Mouse (Mus musculus) Patski (cell line): Measurements from ENCODE around the gene Mrps15. TPM values are rescaled to one million over a fixed set of nuclear protein-coding genes. Genes with fewer than 3 reads are reported as not detected.
A peak's percentile ranks its signal among the peaks of the same experiment; 100 is the strongest.

Source experiments
- ATAC-seq: fragments of 100-300 bp; one replicate; pipeline ENCODE4 v1.8.0; 2021
- CTCF ChIA-PET: fragments of 350-600 bp; sonication (Branson Sonifier 250); formaldehyde crosslinking; loops from one replicate; lab custom pipeline; 2022; ENCODE audit warnings: inconsistent platforms; lab: Charles Lee
- POLR2A ChIA-PET: fragments of 350-600 bp; sonication (Branson Sonifier 250); formaldehyde crosslinking; loops from one replicate; lab custom pipeline; 2022; ENCODE audit warnings: antibody characterized with exemption, inconsistent platforms; lab: Charles Lee
- DNase-seq: peaks from one replicate; pipeline ENCODE4 v3.0.0-alpha.2; 2011; ENCODE audit warnings: low read depth, low spot score
- H3K27me3 ChIP-seq: fragments of 371-371 bp; one replicate; pipeline ENCODE4 v1.5.1; 2021
- CTCF ChIP-seq: fragments of 100-300 bp; IDR thresholded peaks from one replicate; pipeline ENCODE4 v1.5.1; 2021
- in situ Hi-C: fragments of 300-500 bp; cut with MboI; formaldehyde crosslinking; loops from 3 replicates; pipeline ENCODE4 v1.11.1; 2018; ENCODE audit warnings: low pct_unique_long_range_greater_than_20kb, mixed read lengths
- polyA plus RNA-seq: library from polyadenylated mRNA; unstranded; gene quantifications from one replicate; pipeline ENCODE4 v1.2.3, GENCODE M21; 2021

The Mrps15 gene
- 56.7 TPM for polyA plus RNA-seq

DNA sequence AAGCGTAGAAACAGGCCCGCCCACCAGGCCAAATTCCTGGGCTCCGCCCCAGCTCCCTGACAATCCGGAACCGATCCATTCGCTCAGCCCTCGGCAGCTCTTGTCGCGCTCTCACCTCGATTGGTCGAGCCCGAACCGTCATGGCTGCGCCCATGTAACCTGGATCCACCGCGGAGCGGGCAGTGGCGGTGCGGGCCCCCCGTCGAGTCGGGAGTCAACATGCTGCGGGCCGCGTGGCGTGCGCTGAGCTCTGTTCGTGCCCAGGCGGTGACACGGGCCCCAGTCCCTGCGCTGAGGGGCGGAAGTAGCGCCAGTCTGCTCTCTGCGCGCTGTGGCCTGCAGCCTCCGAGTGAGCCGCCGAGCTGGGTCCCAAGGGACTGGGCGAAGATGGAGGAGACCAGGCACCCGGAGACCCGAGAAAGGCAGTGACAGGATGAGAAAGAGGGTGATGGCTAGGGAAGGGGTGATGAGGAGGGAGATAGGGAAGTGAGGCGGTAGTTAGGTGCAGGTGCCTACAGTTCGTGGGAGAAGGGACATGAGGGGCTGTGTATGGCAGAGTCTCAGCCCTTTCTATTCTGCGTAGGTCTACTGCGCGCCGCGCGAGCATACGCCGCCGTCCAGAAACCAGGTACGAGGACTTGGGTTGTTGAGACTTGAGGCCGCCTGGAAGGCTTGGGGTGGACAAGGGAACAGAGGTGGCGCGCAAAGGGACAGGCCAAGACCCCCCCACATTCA, at the start of gene Mrps15:
Gene Mrps15 (plus strand): TSS at position 75 of the 735 bp plus-strand sequence.
- H3K27me3 ChIP-seq, result no peaks in the 10 kb centered on the region
- TF ChIP-seq CTCF, result no peak
- ATAC-seq (peak; percentile 87), DNase-seq (no peak)
- ChIA-PET POLR2A (interaction anchor here (0.5 kb wide), 1 partner anchor 146 kb away, joined by 6 read pairs; no protein-coding TSS in a partner anchor), CTCF (interaction anchor here (1.0 kb wide), 1 partner anchor 21 kb away, joined by 3 read pairs; no protein-coding TSS in a partner anchor)
- in situ Hi-C loops, result no loop called here

DNA sequence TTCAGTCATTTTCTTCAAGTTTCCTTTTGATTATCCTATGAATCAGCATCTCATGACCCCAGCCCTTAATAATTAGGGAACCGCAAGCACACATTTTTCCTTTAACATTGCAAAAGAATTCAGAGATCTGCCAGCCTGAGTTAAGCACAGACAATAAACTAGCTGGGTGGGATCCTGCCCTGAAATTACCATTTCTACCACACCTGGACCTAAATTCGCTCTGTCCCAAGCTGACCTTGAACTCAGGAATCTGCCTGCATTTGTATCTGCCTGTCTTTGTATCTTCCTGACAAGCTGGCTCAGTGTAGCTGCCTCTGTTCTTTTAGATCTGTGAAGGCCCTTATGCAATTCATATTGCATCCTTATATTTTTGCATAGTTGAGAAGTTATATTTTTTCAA, 48.9 kb upstream of the Mrps15 start:
- ATAC-seq (no peak), DNase-seq (no peak)
- H3K27me3 ChIP-seq, result no peaks in the 10 kb centered on the region
- ChIA-PET POLR2A (no interaction called here), CTCF (no interaction called here)
- in situ Hi-C loops, result no loop called here
- TF ChIP-seq CTCF, result no peak

DNA sequence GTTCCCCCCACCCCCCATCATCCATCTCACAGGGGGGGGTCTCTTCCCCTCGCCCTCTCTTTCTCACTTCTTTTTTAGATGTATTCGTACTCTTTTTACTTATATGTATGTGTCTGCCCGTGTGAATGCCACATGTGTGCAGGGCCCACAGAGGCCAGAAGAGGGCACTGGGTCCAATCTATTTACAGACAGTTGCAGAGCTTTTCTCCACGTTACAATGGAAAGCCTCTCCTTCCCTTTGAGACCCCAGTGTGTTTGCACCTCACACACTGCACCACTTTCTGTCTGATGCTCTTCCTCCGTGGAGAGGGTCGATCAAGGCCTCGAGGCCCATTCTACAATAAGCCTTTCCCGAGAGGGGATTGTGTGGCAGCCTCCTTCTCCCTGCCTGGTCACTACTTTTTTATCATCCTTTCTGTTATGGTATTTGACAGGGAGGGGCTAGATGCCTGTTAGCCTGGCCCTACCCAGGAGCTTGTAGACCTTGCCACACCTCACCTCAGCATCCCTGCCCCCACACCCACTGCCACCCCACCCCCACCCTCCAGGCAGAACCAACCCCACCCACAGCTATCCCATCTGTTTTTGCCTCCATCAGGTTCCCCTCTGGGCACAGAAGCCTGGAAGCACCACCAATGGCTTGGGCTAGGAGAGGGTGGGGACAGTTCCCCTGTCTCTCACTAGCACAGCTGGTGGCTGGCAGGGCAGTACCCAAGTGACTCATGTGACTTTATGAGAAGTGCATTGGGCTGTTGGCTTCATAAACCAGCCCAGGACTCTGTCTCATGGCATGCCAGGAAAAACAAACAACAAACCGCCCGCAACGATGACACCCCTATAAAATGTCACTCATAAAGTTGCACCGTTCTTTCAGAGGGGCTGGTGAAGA, 45.2 kb upstream of the Mrps15 start:
- ATAC-seq (no peak), DNase-seq (no peak)
- no peaks in the 10 kb centered on the region for H3K27me3 ChIP-seq
- in situ Hi-C loops, result no loop called here
- CTCF ChIA-PET, result interaction anchor here (1.9 kb wide), 1 partner anchor 11 kb away, joined by 6 read pairs; no protein-coding TSS in a partner anchor
- TF ChIP-seq CTCF, result no peak
- POLR2A ChIA-PET, result no interaction called here

DNA sequence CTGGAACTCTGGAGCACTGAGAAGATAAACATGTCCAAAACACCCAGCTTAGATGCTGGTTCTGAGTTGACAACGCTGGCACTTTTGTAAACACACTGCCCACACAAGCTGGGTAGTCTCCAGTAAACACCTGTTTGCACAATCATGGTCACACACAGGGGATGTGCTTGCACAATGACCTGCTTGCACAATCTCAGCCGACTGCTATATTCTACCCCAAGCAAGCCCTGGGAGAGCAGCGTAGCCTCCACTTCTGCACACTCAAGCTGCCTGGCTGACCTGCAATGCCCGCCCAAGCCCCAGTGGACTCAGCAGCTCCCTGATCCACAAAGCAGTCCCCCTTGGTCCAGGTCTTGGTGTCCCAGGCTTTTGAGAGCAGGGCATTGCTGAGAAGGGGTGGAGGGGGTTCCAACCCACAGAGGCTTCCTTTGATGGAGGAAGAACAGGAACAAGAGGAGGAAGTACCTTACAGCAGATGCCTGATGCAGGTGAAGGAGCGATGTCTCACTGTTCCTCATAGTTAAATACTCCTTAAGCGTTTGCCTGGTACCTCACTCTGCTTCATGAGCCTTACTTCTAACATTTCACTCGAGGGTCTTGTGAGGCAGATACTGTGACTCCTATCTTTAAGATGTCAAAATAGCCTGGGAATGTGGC, 28.9 kb upstream of the Mrps15 start:
- peaks cover 8% of the 10 kb centered on the region for H3K27me3 ChIP-seq
- in situ Hi-C loops, result no loop called here
- CTCF ChIA-PET, result no interaction called here
- TF ChIP-seq CTCF, result no peak
- no peak for ATAC-seq
- DNase-seq, result no peak
- POLR2A ChIA-PET, result no interaction called here

DNA sequence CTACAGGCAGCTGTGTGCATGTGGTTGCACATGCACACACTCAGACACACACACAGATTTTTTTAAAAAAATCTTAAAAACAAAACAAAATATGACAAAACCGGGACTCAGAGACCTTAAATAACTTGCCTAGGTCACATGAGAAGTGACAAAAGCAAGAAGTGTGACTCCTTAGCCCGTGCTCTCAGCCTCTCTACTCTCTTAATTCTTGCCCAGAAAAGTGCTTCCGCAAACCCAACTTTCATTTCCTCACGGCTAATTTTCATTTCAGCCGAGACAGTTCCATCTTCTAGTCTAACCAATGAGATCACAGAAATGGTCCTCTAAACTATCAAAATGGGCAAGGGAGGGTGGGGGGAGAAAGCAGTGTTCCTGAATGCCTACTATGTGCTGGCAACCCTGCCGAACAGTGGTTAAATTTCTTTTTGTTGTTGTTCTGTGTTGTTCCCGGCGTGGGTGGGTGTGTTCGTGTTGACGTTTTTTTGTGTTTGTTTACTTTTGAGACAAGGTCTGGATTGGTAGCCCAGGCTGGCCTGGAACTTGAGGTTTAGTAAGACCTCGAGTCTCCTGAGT, 27.7 kb upstream of the Mrps15 start:
- ChIA-PET POLR2A (no interaction called here), CTCF (no interaction called here)
- TF ChIP-seq CTCF, result no peak
- H3K27me3 ChIP-seq, result peaks cover 8% of the 10 kb centered on the region
- in situ Hi-C loops, result no loop called here
- DNase-seq (no peak), ATAC-seq (no peak)

DNA sequence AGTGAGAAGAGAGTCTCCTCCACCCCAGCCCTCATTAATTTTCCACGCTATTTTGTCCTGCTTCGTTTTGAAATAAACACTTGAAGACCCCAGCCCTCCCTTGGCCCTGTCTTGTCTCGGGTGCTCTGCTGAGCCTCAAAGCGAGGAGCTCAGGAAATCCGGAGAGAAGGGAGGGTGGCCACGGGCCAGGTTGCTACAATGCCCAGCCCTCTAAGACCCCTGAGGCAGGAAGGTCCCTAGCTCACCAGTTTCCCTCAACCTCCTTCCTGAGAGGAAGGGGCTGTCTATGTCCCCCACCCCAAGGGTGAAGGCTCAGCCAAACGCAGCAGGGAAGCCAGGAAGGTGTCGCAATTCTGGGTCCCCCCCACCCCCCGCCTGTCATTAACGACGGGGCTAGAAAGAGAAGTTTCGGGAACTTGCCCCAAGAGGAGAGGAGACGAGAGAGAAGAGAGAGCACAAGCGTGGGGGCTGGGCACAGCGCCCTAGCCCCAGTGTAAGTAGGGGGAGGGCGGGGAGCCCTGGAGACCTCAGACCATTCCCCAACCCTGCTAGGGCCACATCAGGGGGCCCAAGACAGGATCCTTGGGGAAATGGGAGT, 22.3 kb upstream of the Mrps15 start, which contains the start of gene Csf3r:
Gene Csf3r (plus strand): TSS at position 248 of the 598 bp plus-strand sequence.
- CTCF ChIA-PET, result no interaction called here
- ATAC-seq, result no peak
- DNase-seq, result no peak
- POLR2A ChIA-PET, result no interaction called here
- no peak for TF ChIP-seq CTCF
- in situ Hi-C loops, result no loop called here
- H3K27me3 ChIP-seq, result peaks cover 14% of the 10 kb centered on the region

DNA sequence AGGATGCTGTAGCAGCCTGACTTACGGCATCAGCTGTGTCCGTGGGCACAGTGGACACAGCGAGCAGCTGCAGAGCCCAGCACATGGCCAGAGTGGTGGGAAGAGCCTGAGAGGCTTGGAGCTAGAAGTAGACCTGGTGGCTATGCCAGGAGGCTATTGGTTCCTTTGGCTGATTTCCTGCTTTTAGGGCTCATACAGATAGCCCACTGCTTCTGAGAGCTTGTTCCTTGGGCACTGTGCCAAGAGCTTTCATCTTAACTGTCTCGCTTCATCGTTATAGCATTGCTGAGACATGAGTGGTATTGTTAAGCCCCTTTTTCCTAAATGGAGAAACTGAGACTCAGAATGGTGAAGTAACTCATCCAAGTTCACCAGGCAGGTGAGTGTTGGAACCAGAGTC, 20.9 kb upstream of the Mrps15 start:
- no peak for TF ChIP-seq CTCF
- DNase-seq (no peak), ATAC-seq (no peak)
- H3K27me3 ChIP-seq, result peaks cover 11% of the 10 kb centered on the region
- ChIA-PET CTCF (no interaction called here), POLR2A (no interaction called here)
- in situ Hi-C loops, result no loop called here

DNA sequence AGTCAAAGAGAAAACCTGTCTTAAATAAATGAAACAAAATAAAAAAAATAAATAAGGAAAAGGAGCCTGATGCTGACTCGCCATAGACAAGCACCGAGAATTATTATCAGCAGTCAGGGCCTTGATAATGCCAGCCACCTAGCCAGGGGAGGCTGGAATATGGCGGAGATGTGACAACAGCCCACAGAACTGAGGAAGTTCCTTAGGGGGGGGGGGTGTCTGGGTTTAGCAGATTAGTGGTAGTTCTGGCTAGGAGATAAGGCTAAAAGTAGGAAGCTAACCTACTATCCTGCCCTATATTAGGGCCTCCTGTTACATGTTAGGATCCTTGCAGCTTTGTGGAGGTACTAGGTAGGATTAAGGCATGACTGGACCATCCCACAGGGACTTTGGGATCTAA, 18.7 kb upstream of the Mrps15 start:
- POLR2A ChIA-PET, result interaction anchor here (0.7 kb wide), 1 partner anchor 86 kb away, joined by 3 read pairs; no protein-coding TSS in a partner anchor
- in situ Hi-C loops, result no loop called here
- CTCF ChIA-PET, result no interaction called here
- peaks cover 6% of the 10 kb centered on the region for H3K27me3 ChIP-seq
- ATAC-seq (no peak), DNase-seq (no peak)
- TF ChIP-seq CTCF, result no peak

DNA sequence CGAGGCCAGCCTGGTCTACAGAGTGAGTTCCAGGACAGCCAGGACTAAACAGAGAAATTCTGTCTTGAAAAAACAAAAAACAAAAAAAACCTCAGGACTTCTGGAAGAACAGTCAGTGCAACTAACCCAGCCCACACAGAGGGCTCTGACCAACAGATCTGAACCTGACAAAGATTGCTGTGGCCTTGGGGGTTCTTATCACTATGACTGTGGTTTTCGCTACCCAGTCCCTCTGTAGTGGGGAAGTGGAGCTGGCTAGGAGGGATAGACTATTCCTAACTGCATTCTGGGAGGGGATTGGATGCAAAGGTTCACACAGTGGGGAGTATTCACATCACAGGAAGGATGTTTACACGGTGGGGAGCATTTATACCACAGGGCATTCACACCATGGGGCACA, 17.7 kb upstream of the Mrps15 start:
- ChIA-PET POLR2A (no interaction called here), CTCF (no interaction called here)
- no peak for DNase-seq
- in situ Hi-C loops, result no loop called here
- no peak for TF ChIP-seq CTCF
- peaks cover 6% of the 10 kb centered on the region for H3K27me3 ChIP-seq
- no peak for ATAC-seq

DNA sequence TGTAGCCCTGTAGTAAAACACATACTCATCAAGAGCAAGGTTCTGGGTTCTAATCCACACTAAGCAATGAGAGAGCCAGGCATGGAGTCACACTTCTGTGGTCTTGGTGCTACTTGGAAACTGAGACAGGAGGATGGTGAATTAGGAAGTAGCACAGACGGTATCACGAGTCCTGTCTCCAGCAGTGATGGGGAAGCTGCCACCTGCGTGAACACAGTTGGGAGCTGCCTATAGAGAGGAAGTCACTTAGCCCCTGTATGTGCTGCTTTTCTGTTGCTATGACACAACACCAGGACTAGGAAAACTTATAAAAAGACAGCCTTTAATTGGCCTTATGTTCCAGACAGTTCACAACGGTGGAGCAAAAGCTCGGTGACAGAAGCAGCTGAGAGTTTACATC, 16.0 kb upstream of the Mrps15 start:
- no peak for ATAC-seq
- DNase-seq, result no peak
- peaks cover under 1% of the 10 kb centered on the region for H3K27me3 ChIP-seq
- ChIA-PET CTCF (no interaction called here), POLR2A (no interaction called here)
- in situ Hi-C loops, result no loop called here
- no peak for TF ChIP-seq CTCF
